Mouse (Mus musculus) cerebellum, adult 2 months (tissue): ENCODE measurements around the gene Enpep.

Experiments used
- CTCF ChIP-seq: fragments of 200-500 bp; IDR thresholded peaks from 2 replicates; pipeline ENCODE4 v1.5.1; 2011; ENCODE audit warnings: low read depth, mild to moderate bottlenecking, control low read depth, low read length, moderate library complexity, borderline replicate concordance; ENCODE audit not compliant: insufficient read depth
- POLR2A ChIP-seq: fragments of 200-500 bp; IDR thresholded peaks from 2 replicates; pipeline ENCODE4 v1.6.1; 2011; ENCODE audit warnings: low read length, control low read depth, borderline replicate concordance; ENCODE audit not compliant: insufficient read depth

DNA sequence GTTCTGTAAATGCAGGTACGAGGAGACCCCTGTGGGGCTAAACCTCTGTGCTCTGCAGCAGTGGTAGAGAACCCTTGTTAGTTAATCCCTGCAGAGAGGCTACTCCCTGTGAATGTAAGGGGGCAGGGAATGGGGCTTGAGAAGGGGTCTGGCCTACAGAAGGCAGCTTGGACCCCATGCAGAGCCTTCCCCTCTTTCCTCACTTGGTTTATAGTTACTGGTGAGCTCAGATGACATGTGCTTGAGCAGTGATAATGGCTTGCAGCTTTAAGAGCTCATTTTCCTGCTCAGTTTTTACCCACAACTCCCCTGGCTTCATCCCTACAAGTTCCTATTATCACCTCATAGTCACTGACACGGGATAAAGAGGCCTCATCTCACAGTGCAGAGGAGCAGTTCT, 40.6 kb upstream of the Enpep start:
- TF ChIP-seq CTCF (no peak), POLR2A (no peak)
